Mouse (Mus musculus): Measurements from ENCODE around the gene Matn4. TPM values are rescaled to one million over a fixed set of nuclear protein-coding genes. Genes with fewer than 3 reads are reported as not detected.

The Matn4 gene
- polyA plus RNA-seq, 1 experiment from 2014 or later = 2.0 TPM

DNA sequence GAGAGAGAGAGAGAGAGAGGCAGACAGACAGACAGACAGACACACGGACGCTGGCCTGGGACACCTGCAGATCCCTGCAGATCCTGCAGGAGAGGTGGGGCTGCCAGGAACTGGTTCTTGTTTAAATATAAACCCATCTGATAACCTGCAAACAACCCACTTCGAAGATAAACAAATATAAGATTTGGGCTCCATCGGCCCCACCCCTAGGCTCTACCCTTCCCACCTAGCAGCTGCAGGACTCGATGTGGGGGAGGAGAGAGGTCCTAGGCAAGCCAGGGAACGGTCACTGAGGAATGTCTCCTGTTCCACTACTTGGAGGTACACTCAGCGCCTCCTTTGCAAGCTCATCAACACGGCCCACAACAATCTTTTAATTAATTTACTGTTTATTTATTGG is 33.3 kb upstream of the Matn4 start:
- Histone ChIP-seq H3K27me3 (ENCODE audit: control insufficient read depth, insufficient read depth, low read length) (no peaks in the 10 kb centered on the region), H3K9me3 (ENCODE audit: control insufficient read depth, low read length) (no peaks in the 10 kb centered on the region), H3K9ac (ENCODE audit: low read length) (no peak overlapping the region), H3K36me3 (ENCODE audit: control insufficient read depth, insufficient read depth, low read length) (no peaks in the 10 kb centered on the region), H3K4me3 (ENCODE audit: low read depth, low read length) (no peak overlapping the region), H3K27ac (replicated peaks) (peak overlapping the region; percentile 91), H3K4me1 (replicated peaks; ENCODE audit: control insufficient read depth, insufficient read depth) (peaks cover 24% of the 10 kb centered on the region), H3K4me2 (replicated peaks; ENCODE audit: low read depth) (peak overlapping the region; percentile 38)
- TF ChIP-seq EP300 (optimal IDR thresholded peaks at IDR 0.05) (no peak), CTCF (IDR thresholded peaks at IDR 0.05; ENCODE audit: low read depth) (no peak)
- peak; percentile 69 for DNase-seq (ENCODE audit: low spot score)
- ATAC-seq (ENCODE audit: low FRiP score, low TSS enrichment) = peak; percentile 15; the same call in 1 of the 2 replicates
- WGBS = 40% methylated on average over 8 of the region's 8 CpGs

DNA sequence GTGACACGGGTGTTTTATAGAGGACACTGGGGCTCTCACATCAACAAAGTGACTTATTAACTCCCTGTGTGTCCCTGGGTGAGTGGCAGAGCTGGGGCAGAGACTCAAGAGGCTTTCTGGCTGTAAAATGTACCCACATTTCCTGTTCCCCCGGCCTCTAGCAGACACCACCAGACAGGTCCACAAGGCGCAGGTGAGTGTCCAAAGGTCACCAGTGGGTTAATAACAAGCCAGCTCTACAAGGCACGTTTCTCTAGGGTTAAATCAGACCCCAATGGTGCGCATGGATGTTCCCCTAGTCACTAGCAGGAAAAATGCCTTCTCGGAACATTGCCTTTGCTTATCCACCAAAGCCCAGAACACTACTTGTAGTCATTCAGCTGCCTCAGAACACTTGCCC is 32.8 kb upstream of the Matn4 start:
- no peaks in the 10 kb centered on the region for H3K27me3 ChIP-seq (ENCODE audit: control insufficient read depth, insufficient read depth, low read length)
- 50% methylated on average over 6 of the region's 6 CpGs for WGBS
- DNase-seq (ENCODE audit: low spot score) (peak; percentile 59), ATAC-seq (ENCODE audit: low FRiP score, low TSS enrichment) (no peak)
- H3K4me1 ChIP-seq (replicated peaks; ENCODE audit: control insufficient read depth, insufficient read depth) = peaks cover 24% of the 10 kb centered on the region
- no peak overlapping the region for H3K4me3 ChIP-seq (ENCODE audit: low read depth, low read length)
- H3K4me2 ChIP-seq (replicated peaks; ENCODE audit: low read depth) = peak overlapping the region; percentile 38
- peak overlapping the region; percentile 91 for H3K27ac ChIP-seq (replicated peaks)
- no peaks in the 10 kb centered on the region for H3K36me3 ChIP-seq (ENCODE audit: control insufficient read depth, insufficient read depth, low read length)
- H3K9me3 ChIP-seq (ENCODE audit: control insufficient read depth, low read length) = no peaks in the 10 kb centered on the region
- H3K9ac ChIP-seq (ENCODE audit: low read length) = no peak overlapping the region; the same call in 1 of the 2 replicates
- TF ChIP-seq EP300 (optimal IDR thresholded peaks at IDR 0.05) (no peak), CTCF (IDR thresholded peaks at IDR 0.05; ENCODE audit: low read depth) (no peak)

DNA sequence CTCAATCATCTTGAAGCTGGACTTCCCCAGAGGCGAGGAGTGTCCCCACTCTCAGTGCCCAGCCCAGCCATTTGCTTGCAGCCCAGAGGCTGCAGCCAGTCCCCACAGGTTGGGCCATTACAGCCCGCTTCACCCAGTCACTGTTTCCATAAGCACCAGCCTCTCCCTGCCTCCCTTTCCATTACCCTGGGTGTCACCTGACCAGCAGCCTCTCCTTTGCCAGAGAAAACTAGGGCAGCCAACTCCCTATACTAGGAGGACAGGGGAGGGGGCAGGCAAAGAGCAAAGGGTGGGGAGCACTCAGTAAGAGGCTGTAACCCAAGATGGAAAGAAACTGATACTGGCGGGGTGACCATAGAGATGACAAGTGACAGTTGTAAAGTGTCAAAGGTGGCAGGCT is 32.0 kb upstream of the Matn4 start:
- ATAC-seq (ENCODE audit: low FRiP score, low TSS enrichment) = peak; percentile 71
- Histone ChIP-seq H3K36me3 (ENCODE audit: control insufficient read depth, insufficient read depth, low read length) (no peaks in the 10 kb centered on the region), H3K27me3 (ENCODE audit: control insufficient read depth, insufficient read depth, low read length) (no peaks in the 10 kb centered on the region), H3K9ac (ENCODE audit: low read length) (peak overlapping the region; percentile 52), H3K27ac (replicated peaks) (peak overlapping the region; percentile 91), H3K4me1 (replicated peaks; ENCODE audit: control insufficient read depth, insufficient read depth) (peaks cover 28% of the 10 kb centered on the region), H3K4me3 (ENCODE audit: low read depth, low read length) (no peak overlapping the region), H3K4me2 (replicated peaks; ENCODE audit: low read depth) (peak overlapping the region; percentile 38), H3K9me3 (ENCODE audit: control insufficient read depth, low read length) (no peaks in the 10 kb centered on the region)
- WGBS = 38% methylated on average over 3 of the region's 3 CpGs
- no peak for TF ChIP-seq EP300 (optimal IDR thresholded peaks at IDR 0.05)
- no peak for TF ChIP-seq CTCF (IDR thresholded peaks at IDR 0.05; ENCODE audit: low read depth)
- peak; percentile 82 for DNase-seq (ENCODE audit: low spot score)

DNA sequence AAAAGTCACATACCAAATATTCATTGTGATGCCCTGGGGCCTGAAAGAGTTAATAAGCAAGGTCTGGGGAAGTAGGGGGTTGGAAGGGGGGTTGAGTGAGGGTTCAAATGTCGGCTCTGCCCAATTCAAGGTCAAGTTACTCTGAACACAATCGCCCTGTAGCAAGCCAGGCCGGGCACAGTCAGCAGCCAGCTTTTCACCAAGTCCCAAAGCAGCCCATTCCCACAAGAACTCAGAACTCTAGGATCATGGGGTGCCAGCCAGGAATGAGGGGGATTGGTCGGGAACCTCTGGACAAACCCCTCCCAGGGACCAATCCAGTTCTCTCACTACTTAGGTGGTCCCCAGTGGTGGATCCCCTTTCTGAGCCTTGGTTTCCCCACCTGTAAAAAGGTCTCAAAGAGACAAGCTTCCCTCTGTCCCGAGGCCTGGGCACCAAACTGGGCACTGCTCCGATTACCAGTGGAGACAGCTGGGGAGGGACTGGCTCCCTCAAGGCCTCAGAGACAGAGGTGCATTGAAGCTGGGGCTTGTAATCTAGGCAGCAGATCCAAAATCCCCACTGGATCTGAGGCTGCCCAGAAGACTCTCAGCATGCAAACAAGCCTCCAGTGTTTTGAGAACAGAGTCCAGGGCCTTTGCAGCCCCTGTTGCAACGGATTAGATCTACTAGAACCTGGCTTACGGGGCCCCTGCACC is 31.4 kb upstream of the Matn4 start:
- H3K9ac ChIP-seq (ENCODE audit: low read length) = peak overlapping the region; percentile 52
- no peak for TF ChIP-seq CTCF (IDR thresholded peaks at IDR 0.05; ENCODE audit: low read depth)
- no peak for TF ChIP-seq EP300 (optimal IDR thresholded peaks at IDR 0.05)
- 18% methylated on average over 8 of the region's 8 CpGs for WGBS
- peak overlapping the region; percentile 38 for H3K4me2 ChIP-seq (replicated peaks; ENCODE audit: low read depth)
- no peaks in the 10 kb centered on the region for H3K27me3 ChIP-seq (ENCODE audit: control insufficient read depth, insufficient read depth, low read length)
- ATAC-seq (ENCODE audit: low FRiP score, low TSS enrichment) = no peak
- no peak overlapping the region for H3K4me3 ChIP-seq (ENCODE audit: low read depth, low read length)
- no peaks in the 10 kb centered on the region for H3K9me3 ChIP-seq (ENCODE audit: control insufficient read depth, low read length)
- H3K4me1 ChIP-seq (replicated peaks; ENCODE audit: control insufficient read depth, insufficient read depth) = peaks cover 32% of the 10 kb centered on the region
- no peaks in the 10 kb centered on the region for H3K36me3 ChIP-seq (ENCODE audit: control insufficient read depth, insufficient read depth, low read length)
- H3K27ac ChIP-seq (replicated peaks) = peak overlapping the region; percentile 91
- no peak for DNase-seq (ENCODE audit: low spot score)

DNA sequence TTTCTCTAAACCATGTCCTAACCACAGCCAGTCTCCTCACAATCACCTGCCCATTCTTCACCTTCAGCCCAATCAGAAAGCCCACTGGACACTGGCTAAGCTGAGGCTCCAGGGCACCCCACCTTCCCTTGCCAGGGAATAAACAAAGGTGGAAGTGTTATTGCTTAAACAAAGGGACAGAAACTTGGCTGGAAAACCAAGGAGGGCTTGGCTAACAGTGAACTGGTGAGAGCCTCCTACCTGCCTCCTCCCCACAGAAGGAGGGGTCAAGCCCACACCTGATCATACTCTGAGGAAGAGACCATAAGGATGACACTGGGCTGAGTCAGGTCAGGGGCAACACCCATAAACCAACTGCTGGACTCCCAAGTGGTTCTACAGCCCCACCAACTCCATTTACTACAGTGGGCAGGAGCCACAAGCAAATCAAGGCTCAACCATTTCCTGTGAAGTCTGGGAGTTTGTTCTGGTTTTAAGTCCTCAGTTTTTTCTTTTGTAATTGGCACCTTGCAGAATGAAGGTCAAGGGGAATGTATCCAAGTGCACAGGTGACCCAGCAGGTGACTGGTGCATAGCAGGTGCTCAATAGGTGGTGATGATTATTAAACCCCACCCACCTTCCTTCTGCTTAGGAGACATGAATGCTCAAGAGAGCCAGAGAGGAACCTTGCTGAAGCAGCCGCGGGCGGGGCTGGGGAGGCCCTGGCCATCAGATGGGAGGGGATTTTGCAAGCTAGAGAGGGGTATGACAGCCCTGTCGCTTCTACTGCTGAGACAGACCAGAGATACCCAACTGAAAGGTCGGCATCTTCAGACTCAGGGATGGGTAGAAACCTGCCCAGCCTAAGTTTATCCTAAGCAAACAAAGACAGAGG is 30.5 kb upstream of the Matn4 start:
- H3K27me3 ChIP-seq (ENCODE audit: control insufficient read depth, insufficient read depth, low read length) = no peaks in the 10 kb centered on the region
- peak; percentile 69 for DNase-seq (ENCODE audit: low spot score)
- no peaks in the 10 kb centered on the region for H3K9me3 ChIP-seq (ENCODE audit: control insufficient read depth, low read length)
- no peak overlapping the region for H3K4me3 ChIP-seq (ENCODE audit: low read depth, low read length)
- peak; percentile 13; the same call in 1 of the 2 replicates for ATAC-seq (ENCODE audit: low FRiP score, low TSS enrichment)
- TF ChIP-seq EP300 (optimal IDR thresholded peaks at IDR 0.05) = no peak
- peak overlapping the region; percentile 91 for H3K27ac ChIP-seq (replicated peaks)
- H3K4me1 ChIP-seq (replicated peaks; ENCODE audit: control insufficient read depth, insufficient read depth) = peaks cover 39% of the 10 kb centered on the region
- no peaks in the 10 kb centered on the region for H3K36me3 ChIP-seq (ENCODE audit: control insufficient read depth, insufficient read depth, low read length)
- 33% methylated on average over 5 of the region's 5 CpGs for WGBS
- H3K4me2 ChIP-seq (replicated peaks; ENCODE audit: low read depth) = no peak overlapping the region
- peak overlapping the region; percentile 8; the same call in 1 of the 2 replicates for H3K9ac ChIP-seq (ENCODE audit: low read length)

All from stomach, postnatal 0 days (tissue).